Mouse (Mus musculus): ENCODE measurements at regions not wholly inside any gene's neighbourhood (a gene's known extent, or its start where the extent isn't known, plus 50 kb on each side); places are given as distances from the start of the nearest gene placed in this dataset.

GRCm38 (mm10) chr3:18698106-18698505, 749.9 kb downstream of the Cypt12 start:
- DNase-seq (ENCODE audit: low spot score) = no peak
- H3K4me1 ChIP-seq = no peaks in the 10 kb centered on the region
- no peaks in the 10 kb centered on the region for H3K27me3 ChIP-seq (ENCODE audit: insufficient read depth, poor library complexity, severe bottlenecking)
- H3K27ac ChIP-seq = no peak overlapping the region
- no peaks in the 10 kb centered on the region for H3K36me3 ChIP-seq
- H3K9me3 ChIP-seq = no peaks in the 10 kb centered on the region
- no peak overlapping the region for H3K4me3 ChIP-seq

GRCm38 (mm10) chr3:18705165-18705564, 757.0 kb downstream of the Cypt12 start:
- Histone ChIP-seq H3K4me1 (no peaks in the 10 kb centered on the region), H3K9me3 (no peaks in the 10 kb centered on the region), H3K27ac (no peak overlapping the region), H3K27me3 (ENCODE audit: insufficient read depth, poor library complexity, severe bottlenecking) (no peaks in the 10 kb centered on the region), H3K4me3 (no peak overlapping the region), H3K36me3 (no peaks in the 10 kb centered on the region)
- 80% methylated on average over 6 of the region's 6 CpGs for WGBS
- DNase-seq (ENCODE audit: low spot score) = no peak

- no peaks in the 10 kb centered on the region for H3K4me1 ChIP-seq
- H3K27ac ChIP-seq = no peak overlapping the region
- DNase-seq (ENCODE audit: low spot score) = no peak
- WGBS = 84% methylated on average over 9 of the region's 9 CpGs
- H3K36me3 ChIP-seq = no peaks in the 10 kb centered on the region
- H3K4me3 ChIP-seq = no peak overlapping the region
- H3K27me3 ChIP-seq (ENCODE audit: insufficient read depth, poor library complexity, severe bottlenecking) = no peaks in the 10 kb centered on the region
- H3K9me3 ChIP-seq = no peaks in the 10 kb centered on the region
Observed at GRCm38 (mm10) chr3:18705756-18706155, 757.5 kb downstream of the Cypt12 start.

GRCm38 (mm10) chr3:18706356-18706755, 758.1 kb downstream of the Cypt12 start:
- no peaks in the 10 kb centered on the region for H3K27me3 ChIP-seq (ENCODE audit: insufficient read depth, poor library complexity, severe bottlenecking)
- no peaks in the 10 kb centered on the region for H3K9me3 ChIP-seq
- H3K27ac ChIP-seq = no peak overlapping the region
- no peaks in the 10 kb centered on the region for H3K36me3 ChIP-seq
- no peak for DNase-seq (ENCODE audit: low spot score)
- H3K4me1 ChIP-seq = no peaks in the 10 kb centered on the region
- no peak overlapping the region for H3K4me3 ChIP-seq

GRCm38 (mm10) chr3:18707730-18708129, 759.5 kb downstream of the Cypt12 start:
- no peaks in the 10 kb centered on the region for H3K4me1 ChIP-seq
- no peaks in the 10 kb centered on the region for H3K36me3 ChIP-seq
- 87% methylated on average over 3 of the region's 3 CpGs for WGBS
- no peaks in the 10 kb centered on the region for H3K27me3 ChIP-seq (ENCODE audit: insufficient read depth, poor library complexity, severe bottlenecking)
- H3K27ac ChIP-seq = no peak overlapping the region
- DNase-seq (ENCODE audit: low spot score) = no peak
- no peaks in the 10 kb centered on the region for H3K9me3 ChIP-seq
- H3K4me3 ChIP-seq = no peak overlapping the region

- H3K27ac ChIP-seq = no peak overlapping the region
- H3K27me3 ChIP-seq (ENCODE audit: insufficient read depth, poor library complexity, severe bottlenecking) = no peaks in the 10 kb centered on the region
- DNase-seq (ENCODE audit: low spot score) = no peak
- WGBS = 36% methylated on average over 1 of the region's 1 CpGs
- no peaks in the 10 kb centered on the region for H3K36me3 ChIP-seq
- no peak overlapping the region for H3K4me3 ChIP-seq
- H3K4me1 ChIP-seq = no peaks in the 10 kb centered on the region
- H3K9me3 ChIP-seq = no peaks in the 10 kb centered on the region
Observed at GRCm38 (mm10) chr3:18711661-18712060, 763.5 kb downstream of the Cypt12 start.

GRCm38 (mm10) chr3:18713986-18714385, 765.8 kb downstream of the Cypt12 start:
- no peaks in the 10 kb centered on the region for H3K36me3 ChIP-seq
- WGBS = 90% methylated on average over 7 of the region's 7 CpGs
- no peak overlapping the region for H3K27ac ChIP-seq
- DNase-seq (ENCODE audit: low spot score) = no peak
- H3K4me1 ChIP-seq = no peaks in the 10 kb centered on the region
- H3K4me3 ChIP-seq = no peak overlapping the region
- no peaks in the 10 kb centered on the region for H3K27me3 ChIP-seq (ENCODE audit: insufficient read depth, poor library complexity, severe bottlenecking)
- no peaks in the 10 kb centered on the region for H3K9me3 ChIP-seq

GRCm38 (mm10) chr3:18714968-18715630, 766.9 kb downstream of the Cypt12 start:
- DNase-seq (ENCODE audit: low spot score) = no peak
- Histone ChIP-seq H3K27me3 (ENCODE audit: insufficient read depth, poor library complexity, severe bottlenecking) (no peaks in the 10 kb centered on the region), H3K9me3 (no peaks in the 10 kb centered on the region), H3K36me3 (no peaks in the 10 kb centered on the region), H3K27ac (no peak overlapping the region), H3K4me3 (no peak overlapping the region), H3K4me1 (no peaks in the 10 kb centered on the region)
- 92% methylated on average over 9 of the region's 9 CpGs for WGBS

- Histone ChIP-seq H3K4me3 (no peak overlapping the region), H3K4me1 (no peaks in the 10 kb centered on the region), H3K27ac (no peak overlapping the region), H3K27me3 (ENCODE audit: insufficient read depth, poor library complexity, severe bottlenecking) (no peaks in the 10 kb centered on the region), H3K9me3 (no peaks in the 10 kb centered on the region), H3K36me3 (no peaks in the 10 kb centered on the region)
- 82% methylated on average over 5 of the region's 5 CpGs for WGBS
- DNase-seq (ENCODE audit: low spot score) = no peak
Observed at GRCm38 (mm10) chr3:18715776-18716175, 767.6 kb downstream of the Cypt12 start.

GRCm38 (mm10) chr3:18725507-18725906, 777.3 kb downstream of the Cypt12 start:
- DNase-seq (ENCODE audit: low spot score) = no peak
- WGBS = 90% methylated on average over 1 of the region's 1 CpGs
- no peak overlapping the region for H3K4me3 ChIP-seq
- no peaks in the 10 kb centered on the region for H3K36me3 ChIP-seq
- H3K27me3 ChIP-seq (ENCODE audit: insufficient read depth, poor library complexity, severe bottlenecking) = no peaks in the 10 kb centered on the region
- H3K27ac ChIP-seq = no peak overlapping the region
- H3K9me3 ChIP-seq = no peaks in the 10 kb centered on the region
- H3K4me1 ChIP-seq = no peaks in the 10 kb centered on the region

- no peak for DNase-seq (ENCODE audit: low spot score)
- H3K9me3 ChIP-seq = no peaks in the 10 kb centered on the region
- 27% methylated on average over 1 of the region's 1 CpGs for WGBS
- H3K27me3 ChIP-seq (ENCODE audit: insufficient read depth, poor library complexity, severe bottlenecking) = no peaks in the 10 kb centered on the region
- no peak overlapping the region for H3K4me3 ChIP-seq
- no peaks in the 10 kb centered on the region for H3K4me1 ChIP-seq
- no peak overlapping the region for H3K27ac ChIP-seq
- H3K36me3 ChIP-seq = no peaks in the 10 kb centered on the region
Observed at GRCm38 (mm10) chr3:18731251-18731650, 783.0 kb downstream of the Cypt12 start.

GRCm38 (mm10) chr3:18731674-18732073, 783.5 kb downstream of the Cypt12 start:
- no peak overlapping the region for H3K4me3 ChIP-seq
- no peaks in the 10 kb centered on the region for H3K4me1 ChIP-seq
- 49% methylated on average over 2 of the region's 2 CpGs for WGBS
- H3K36me3 ChIP-seq = no peaks in the 10 kb centered on the region
- no peaks in the 10 kb centered on the region for H3K27me3 ChIP-seq (ENCODE audit: insufficient read depth, poor library complexity, severe bottlenecking)
- no peaks in the 10 kb centered on the region for H3K9me3 ChIP-seq
- no peak overlapping the region for H3K27ac ChIP-seq
- DNase-seq (ENCODE audit: low spot score) = no peak

GRCm38 (mm10) chr3:18733540-18733939, 785.3 kb downstream of the Cypt12 start:
- Histone ChIP-seq H3K4me1 (no peaks in the 10 kb centered on the region), H3K27ac (no peak overlapping the region), H3K4me3 (no peak overlapping the region), H3K27me3 (ENCODE audit: insufficient read depth, poor library complexity, severe bottlenecking) (no peaks in the 10 kb centered on the region), H3K36me3 (no peaks in the 10 kb centered on the region), H3K9me3 (no peaks in the 10 kb centered on the region)
- WGBS = 76% methylated on average over 1 of the region's 1 CpGs
- no peak for DNase-seq (ENCODE audit: low spot score)

- Histone ChIP-seq H3K9me3 (no peaks in the 10 kb centered on the region), H3K27ac (no peak overlapping the region), H3K4me1 (no peaks in the 10 kb centered on the region), H3K4me3 (no peak overlapping the region), H3K27me3 (ENCODE audit: insufficient read depth, poor library complexity, severe bottlenecking) (no peaks in the 10 kb centered on the region), H3K36me3 (no peaks in the 10 kb centered on the region)
- no peak for DNase-seq (ENCODE audit: low spot score)
Observed at GRCm38 (mm10) chr3:18738946-18739345, 790.7 kb downstream of the Cypt12 start.

Measured in heart, embryonic 10.5 days (tissue).